Mouse (Mus musculus): Measurements from ENCODE around the gene H6pd.

GRCm38 (mm10) chr4:149992670-149993032, 16.2 kb downstream of the H6pd start:
- TF ChIP-seq CTCF (IDR thresholded peaks at IDR 0.05; ENCODE audit: low read depth), result no peak
- TF ChIP-seq EP300 (optimal IDR thresholded peaks at IDR 0.05), result no peak
